Mouse (Mus musculus) hindbrain, embryonic 13.5 days (tissue): ENCODE data around the gene Ccl28. TPM values are rescaled to one million over a fixed set of nuclear protein-coding genes. Genes with fewer than 3 reads are reported as not detected.

Source experiments
- ATAC-seq: fragments of 200-750 bp; cut with Nextera tagmentation; 2 replicates; pipeline ENCODE4 v1.8.0; 2017; ENCODE audit warnings: moderate TSS enrichment; ENCODE audit not compliant: low FRiP score
- H3K27ac ChIP-seq: fragments of 300-500 bp; sonication (generic); 2 replicates; pipeline ENCODE4 v1.5.1; 2015; ENCODE audit warnings: inconsistent platforms, mild to moderate bottlenecking, moderate library complexity
- H3K27me3 ChIP-seq: fragments of 300-500 bp; sonication (generic); 2 replicates; pipeline ENCODE4 v1.6.1; 2015; ENCODE audit warnings: mild to moderate bottlenecking, inconsistent platforms
- H3K36me3 ChIP-seq: fragments of 300-500 bp; sonication (generic); 2 replicates; pipeline ENCODE4 v1.6.1; 2015; ENCODE audit warnings: mild to moderate bottlenecking, inconsistent platforms
- H3K4me1 ChIP-seq: fragments of 300-500 bp; sonication (generic); replicated peaks from 2 replicates; pipeline ENCODE4 v1.6.1; 2015; ENCODE audit warnings: inconsistent platforms
- H3K4me2 ChIP-seq: fragments of 300-500 bp; sonication (generic); 2 replicates; pipeline ENCODE4 v1.6.1; 2015; ENCODE audit warnings: inconsistent platforms, mild to moderate bottlenecking, moderate library complexity
- H3K4me3 ChIP-seq: fragments of 300-500 bp; sonication (generic); 2 replicates; pipeline ENCODE4 v1.5.1; 2015; ENCODE audit warnings: mild to moderate bottlenecking, inconsistent platforms
- H3K9ac ChIP-seq: fragments of 300-500 bp; sonication (generic); 2 replicates; pipeline ENCODE4 v1.6.1; 2015; ENCODE audit warnings: mild to moderate bottlenecking, inconsistent platforms
- H3K9me3 ChIP-seq: fragments of 300-500 bp; sonication (generic); 2 replicates; pipeline ENCODE4 v1.6.1; 2016; ENCODE audit warnings: inconsistent platforms
- WGBS: fragments of 180-500 bp; shearing (Covaris S2); methylation state at CpG from one replicate; pipeline ENCODE4 v1.1.7; 2015; 5-methylcytosine and 5-hydroxymethylcytosine counted together
- polyA plus RNA-seq: library from polyadenylated mRNA; unstranded; fragments of >200 nt; fragmentation: Nextera tagmentation; extraction: Ambion mirVana; gene quantifications from 2 replicates; pipeline ENCODE4 v1.2.1, GENCODE M21; 2015

Gene Ccl28
- polyA plus RNA-seq, 1 experiment from 2014 or later, result 0.49 TPM

DNA sequence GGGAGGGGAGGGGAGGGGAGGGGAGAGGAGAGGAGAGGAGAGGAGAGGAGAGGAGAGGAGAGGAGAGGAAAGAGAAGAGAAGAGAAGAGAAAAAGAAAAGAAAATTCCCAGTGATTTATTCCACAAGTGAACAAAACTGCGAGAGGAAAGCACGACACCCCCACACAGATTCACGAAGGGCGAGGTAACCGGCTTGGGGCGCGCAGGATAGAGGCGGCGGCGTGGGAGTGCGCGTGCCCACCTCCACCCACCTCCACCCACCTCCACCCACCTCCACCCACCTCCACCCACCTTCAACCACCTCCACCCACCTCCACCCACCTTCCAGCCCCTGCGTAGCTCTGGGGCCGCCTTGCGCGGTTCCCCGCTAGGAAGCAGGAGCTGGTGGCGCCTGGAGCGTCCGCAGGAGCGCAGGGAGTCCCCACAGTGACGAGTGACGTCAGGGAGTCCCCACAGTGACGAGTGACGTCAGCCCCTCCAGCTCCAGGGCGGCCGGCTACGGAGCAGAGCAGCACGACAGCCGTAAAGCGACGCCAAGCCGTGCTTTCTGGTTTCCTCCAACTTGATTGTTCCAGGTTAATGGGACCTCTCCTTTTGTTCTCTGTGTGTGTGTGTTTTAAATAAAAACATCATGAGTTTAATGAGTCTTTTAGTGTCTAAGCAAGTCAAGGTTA lies 8.0 kb downstream of the Ccl28 start:
- H3K9ac ChIP-seq, result peak overlapping the region; percentile 60; the same call in 1 of the 2 replicates
- H3K4me2 ChIP-seq, result peak overlapping the region; percentile 51
- no peaks in the 10 kb centered on the region for H3K4me1 ChIP-seq
- no peaks in the 10 kb centered on the region for H3K36me3 ChIP-seq
- peaks cover 10% of the 10 kb centered on the region; the same call in 1 of the 2 replicates for H3K27me3 ChIP-seq
- WGBS, result 12% methylated on average over 21 of the region's 33 CpGs
- H3K9me3 ChIP-seq, result no peaks in the 10 kb centered on the region
- peak overlapping the region; percentile 46 for H3K4me3 ChIP-seq
- ATAC-seq, result peak; percentile 96
- H3K27ac ChIP-seq, result peak overlapping the region; percentile 35; the same call in 1 of the 2 replicates

GRCm38 (mm10) chr13:119632156-119632548 lies 8.5 kb downstream of the Ccl28 start:
- Histone ChIP-seq H3K36me3 (no peaks in the 10 kb centered on the region), H3K27ac (no peak overlapping the region), H3K9ac (no peak overlapping the region), H3K4me2 (peak overlapping the region; percentile 51), H3K27me3 (peaks cover 10% of the 10 kb centered on the region; the same call in 1 of the 2 replicates), H3K4me1 (no peaks in the 10 kb centered on the region), H3K4me3 (0 out of 2 replicates have a peak overlapping the region, but pooled peaks have one; percentile 46), H3K9me3 (no peaks in the 10 kb centered on the region)
- 84% methylated on average over 4 of the region's 4 CpGs for WGBS
- ATAC-seq, result peak; percentile 61

GRCm38 (mm10) chr13:119635496-119635895 lies 11.9 kb downstream of the Ccl28 start:
- no peak overlapping the region for H3K4me3 ChIP-seq
- no peak overlapping the region for H3K4me2 ChIP-seq
- H3K9me3 ChIP-seq, result no peaks in the 10 kb centered on the region
- no peaks in the 10 kb centered on the region for H3K36me3 ChIP-seq
- no peak overlapping the region for H3K27ac ChIP-seq
- ATAC-seq, result no peak
- WGBS, result 66% methylated on average over 2 of the region's 2 CpGs
- no peak overlapping the region for H3K9ac ChIP-seq
- peaks cover 10% of the 10 kb centered on the region; the same call in 1 of the 2 replicates for H3K27me3 ChIP-seq
- no peaks in the 10 kb centered on the region for H3K4me1 ChIP-seq

DNA sequence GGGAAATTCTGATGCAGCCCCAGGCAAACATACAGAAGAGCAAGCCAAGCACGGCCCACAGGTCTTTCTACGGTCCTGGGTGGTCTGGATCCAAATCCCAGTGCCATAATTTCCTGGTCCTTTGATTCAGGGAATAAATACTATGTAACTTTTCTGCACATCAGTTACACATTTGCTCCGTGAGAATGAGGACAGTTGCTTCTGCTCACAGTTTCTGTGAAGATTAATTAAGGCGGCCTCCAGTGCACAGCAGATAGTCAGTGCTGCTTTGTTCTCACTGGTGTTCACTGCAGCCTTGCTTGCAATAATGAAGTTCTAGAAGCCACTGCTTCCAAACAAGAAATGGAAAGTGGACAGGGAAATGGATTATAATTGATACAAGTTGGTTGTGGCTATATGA lies 14.2 kb downstream of the Ccl28 start:
- Histone ChIP-seq H3K4me3 (no peak overlapping the region), H3K9me3 (no peaks in the 10 kb centered on the region), H3K27ac (no peak overlapping the region), H3K36me3 (no peaks in the 10 kb centered on the region), H3K9ac (no peak overlapping the region), H3K4me2 (no peak overlapping the region), H3K4me1 (no peaks in the 10 kb centered on the region), H3K27me3 (peaks cover 10% of the 10 kb centered on the region; the same call in 1 of the 2 replicates)
- WGBS, result 87% methylated on average over 4 of the region's 4 CpGs
- no peak for ATAC-seq

DNA sequence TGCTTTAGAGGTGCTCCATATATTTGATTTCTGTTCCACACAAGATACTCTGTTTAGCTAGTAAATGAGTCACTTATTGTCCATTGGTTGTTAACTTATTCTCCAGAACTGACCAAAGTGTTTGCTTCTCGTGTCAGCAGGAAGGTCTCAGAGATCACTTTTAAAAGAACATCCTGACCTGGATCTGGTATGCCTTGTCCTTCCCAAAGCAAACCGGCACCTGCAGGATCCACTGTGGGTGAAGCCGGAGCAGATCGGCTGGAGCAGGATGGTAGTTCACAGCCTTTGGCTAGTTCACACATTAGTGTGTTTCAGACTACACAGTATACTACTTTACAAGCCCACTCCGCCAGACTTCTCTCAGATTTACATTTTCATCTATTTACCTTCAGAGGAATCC lies 14.8 kb downstream of the Ccl28 start:
- Histone ChIP-seq H3K9ac (no peak overlapping the region), H3K4me2 (no peak overlapping the region), H3K36me3 (no peaks in the 10 kb centered on the region), H3K4me1 (no peaks in the 10 kb centered on the region), H3K4me3 (no peak overlapping the region), H3K27me3 (peaks cover 10% of the 10 kb centered on the region; the same call in 1 of the 2 replicates), H3K9me3 (no peaks in the 10 kb centered on the region), H3K27ac (no peak overlapping the region)
- ATAC-seq, result no peak
- 88% methylated on average over 5 of the region's 5 CpGs for WGBS

- Histone ChIP-seq H3K36me3 (no peaks in the 10 kb centered on the region), H3K27ac (no peak overlapping the region), H3K9me3 (no peaks in the 10 kb centered on the region), H3K4me2 (no peak overlapping the region), H3K4me1 (no peaks in the 10 kb centered on the region), H3K9ac (no peak overlapping the region), H3K27me3 (0 out of 2 replicates have a peak, but pooled peaks cover 6% of the 10 kb centered on the region), H3K4me3 (no peak overlapping the region)
- ATAC-seq, result no peak
- WGBS, result 89% methylated on average over 5 of the region's 5 CpGs
These were observed 15.7 kb downstream of the Ccl28 start for GRCm38 (mm10) chr13:119639302-119639701.

DNA sequence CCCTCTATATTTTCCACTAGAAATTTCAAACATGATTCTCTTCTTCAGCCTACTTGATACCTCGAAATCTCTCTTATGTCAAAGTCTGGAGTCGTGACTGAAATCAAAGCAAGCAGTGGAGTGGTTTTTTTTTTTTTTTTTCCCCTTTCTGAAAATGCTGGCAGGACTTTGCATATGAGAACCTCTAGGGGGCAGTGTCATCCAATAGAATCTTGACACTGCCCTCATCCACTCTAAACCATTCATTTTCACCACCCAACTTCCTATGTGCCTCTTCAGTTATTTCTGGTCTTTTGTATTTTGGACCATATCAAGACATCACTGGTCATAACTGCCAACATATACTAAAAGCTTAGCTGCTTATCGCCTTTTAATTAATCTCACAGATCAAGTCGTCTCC lies 16.9 kb downstream of the Ccl28 start:
- Histone ChIP-seq H3K27me3 (0 out of 2 replicates have a peak, but pooled peaks cover 3% of the 10 kb centered on the region), H3K4me3 (no peak overlapping the region), H3K27ac (no peak overlapping the region), H3K4me2 (no peak overlapping the region), H3K9me3 (no peaks in the 10 kb centered on the region), H3K36me3 (no peaks in the 10 kb centered on the region), H3K4me1 (no peaks in the 10 kb centered on the region), H3K9ac (no peak overlapping the region)
- ATAC-seq, result 0 out of 2 replicates have a peak, but pooled peaks have one; percentile 28
- WGBS, result 43% methylated on average over 4 of the region's 4 CpGs

- Histone ChIP-seq H3K9me3 (no peaks in the 10 kb centered on the region), H3K9ac (no peak overlapping the region), H3K36me3 (no peaks in the 10 kb centered on the region), H3K4me2 (no peak overlapping the region), H3K4me3 (no peak overlapping the region), H3K4me1 (no peaks in the 10 kb centered on the region), H3K27me3 (no peaks in the 10 kb centered on the region), H3K27ac (no peak overlapping the region)
- 90% methylated on average over 7 of the region's 7 CpGs for WGBS
- no peak for ATAC-seq
These were observed 17.5 kb downstream of the Ccl28 start for GRCm38 (mm10) chr13:119641145-119641544.

DNA sequence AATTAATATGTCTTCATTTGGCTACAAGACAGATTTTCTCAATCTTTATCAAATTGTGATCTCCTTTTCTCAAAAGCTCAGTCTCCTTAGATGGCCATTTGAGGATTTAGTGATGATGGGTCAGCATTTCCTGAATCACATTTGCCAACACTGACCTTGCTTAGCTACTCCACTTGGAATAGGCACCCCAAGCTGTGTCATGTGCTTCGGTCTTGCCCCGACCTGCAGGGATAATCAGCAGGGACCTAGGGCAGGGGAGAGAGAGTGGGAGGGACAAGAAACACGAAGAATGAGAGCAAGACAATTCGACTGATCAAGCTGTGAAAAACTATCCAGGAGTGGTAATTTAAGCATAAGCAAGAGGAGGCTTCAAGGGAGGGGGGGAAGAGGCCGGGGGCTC lies 21.1 kb downstream of the Ccl28 start:
- no peaks in the 10 kb centered on the region for H3K36me3 ChIP-seq
- WGBS, result 73% methylated on average over 5 of the region's 5 CpGs
- no peak overlapping the region for H3K9ac ChIP-seq
- no peak overlapping the region for H3K4me3 ChIP-seq
- H3K27ac ChIP-seq, result no peak overlapping the region
- no peaks in the 10 kb centered on the region for H3K27me3 ChIP-seq
- peaks cover 4% of the 10 kb centered on the region; the same call in 1 of the 2 replicates for H3K4me1 ChIP-seq
- ATAC-seq, result no peak
- H3K4me2 ChIP-seq, result no peak overlapping the region
- H3K9me3 ChIP-seq, result no peaks in the 10 kb centered on the region

- no peak for ATAC-seq
- no peaks in the 10 kb centered on the region for H3K36me3 ChIP-seq
- WGBS, result 100% methylated on average over 1 of the region's 1 CpGs
- H3K4me1 ChIP-seq, result peaks cover 4% of the 10 kb centered on the region; the same call in 1 of the 2 replicates
- no peaks in the 10 kb centered on the region for H3K9me3 ChIP-seq
- no peak overlapping the region for H3K4me2 ChIP-seq
- H3K9ac ChIP-seq, result no peak overlapping the region
- H3K27me3 ChIP-seq, result no peaks in the 10 kb centered on the region
- no peak overlapping the region for H3K4me3 ChIP-seq
- H3K27ac ChIP-seq, result no peak overlapping the region
These were observed 22.9 kb downstream of the Ccl28 start for GRCm38 (mm10) chr13:119646511-119646910.

GRCm38 (mm10) chr13:119648891-119649698 lies 25.5 kb downstream of the Ccl28 start:
- 59% methylated on average over 15 of the region's 15 CpGs for WGBS
- H3K9ac ChIP-seq, result no peak overlapping the region

DNA sequence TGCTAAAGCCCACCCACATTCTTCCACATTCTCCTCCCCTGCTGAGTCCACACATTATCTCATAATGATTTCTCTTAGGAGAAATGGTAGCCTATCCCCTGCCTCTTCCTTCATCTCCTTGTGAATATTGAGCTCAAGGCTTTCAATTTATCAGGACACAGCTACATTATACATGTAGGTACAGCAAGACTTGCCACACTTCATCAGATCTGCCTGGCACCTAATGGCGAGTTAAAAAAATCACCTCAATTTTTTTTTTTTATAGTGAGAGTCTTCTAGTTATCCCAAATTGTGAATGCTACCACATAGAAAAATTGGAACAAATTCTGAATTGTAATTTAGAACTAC lies 26.1 kb downstream of the Ccl28 start:
- Histone ChIP-seq H3K27ac (peak overlapping the region; percentile 81), H3K9me3 (no peaks in the 10 kb centered on the region), H3K27me3 (no peaks in the 10 kb centered on the region), H3K4me3 (no peak overlapping the region), H3K4me1 (peaks cover 4% of the 10 kb centered on the region; the same call in 1 of the 2 replicates), H3K36me3 (no peaks in the 10 kb centered on the region), H3K4me2 (0 out of 2 replicates have a peak overlapping the region, but pooled peaks have one; percentile 17), H3K9ac (no peak overlapping the region)
- WGBS, result 79% methylated on average over 1 of the region's 1 CpGs
- no peak for ATAC-seq

More at GRCm38 (mm10) chr13:119648891-119649698, 25.5 kb downstream of the Ccl28 start:
- ATAC-seq, result peak; percentile 73
- H3K4me3 ChIP-seq, result no peak overlapping the region
- no peaks in the 10 kb centered on the region for H3K9me3 ChIP-seq
- H3K4me2 ChIP-seq, result peak overlapping the region; percentile 17; the same call in 1 of the 2 replicates
- H3K27me3 ChIP-seq, result no peaks in the 10 kb centered on the region
- no peaks in the 10 kb centered on the region for H3K36me3 ChIP-seq
- H3K27ac ChIP-seq, result peak overlapping the region; percentile 81
- H3K4me1 ChIP-seq, result peaks cover 4% of the 10 kb centered on the region; the same call in 1 of the 2 replicates
